ENCODE assay signal across 8 mouse cellular contexts in the genomic region with DNA sequence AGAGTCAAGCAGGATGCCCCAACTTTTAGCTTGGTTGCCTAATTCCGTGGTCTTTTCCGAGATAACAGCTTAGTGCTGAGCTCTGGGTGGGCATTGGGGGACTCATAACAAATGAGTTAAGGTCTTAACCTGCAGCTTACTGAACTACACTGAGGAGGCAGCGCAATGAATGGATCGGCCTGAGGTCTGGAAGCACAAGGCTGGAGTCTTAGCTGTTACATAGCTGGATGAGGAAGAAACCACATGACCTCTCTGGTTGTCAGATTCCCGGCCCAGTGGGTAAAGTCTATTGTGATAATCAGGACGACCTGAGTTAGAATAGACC. TPM values are rescaled to one million over a fixed set of nuclear protein-coding genes. Genes with fewer than 3 reads are reported as not detected.
DNase-seq lines count a peak whose midpoint lies in the region; ATAC-seq and TF ChIP-seq lines count a peak whose summit lies in the region.

No protein-coding gene starts in this region.

- peak overlapping the region; percentile 71; the same call in 1 of the 2 replicates for H3K9ac ChIP-seq in kidney, postnatal 0 days (ENCODE audit: low read depth, low read length)
- peak overlapping the region; percentile 75 for H3K9ac ChIP-seq in embryonic facial prominence, embryonic 11.5 days (replicated peaks; ENCODE audit: low read length)
- H3K9ac ChIP-seq in hindbrain, postnatal 0 days (replicated peaks; ENCODE audit: low read length) = peak overlapping the region; percentile 58

- TF ChIP-seq CTCF in kidney, postnatal 0 days (IDR thresholded peaks at IDR 0.05; ENCODE audit: low read depth) = no peak
- no peak for TF ChIP-seq CTCF in hindbrain, postnatal 0 days (IDR thresholded peaks at IDR 0.05; ENCODE audit: low read depth)

- H3K4me2 ChIP-seq in kidney, postnatal 0 days (ENCODE audit: low read length) = peak overlapping the region; percentile 75
- H3K4me2 ChIP-seq in embryonic facial prominence, embryonic 11.5 days (ENCODE audit: low read depth, low read length) = peak overlapping the region; percentile 99
- H3K4me2 ChIP-seq in hindbrain, postnatal 0 days (ENCODE audit: low read depth, low read length) = peak overlapping the region; percentile 78
- peak overlapping the region; percentile 73 for H3K4me2 ChIP-seq in myocyte (ENCODE audit: low read depth)

- no peaks in the 10 kb centered on the region for H3K27me3 ChIP-seq in kidney, postnatal 0 days (ENCODE audit: insufficient read depth, low read length)
- H3K27me3 ChIP-seq in embryonic facial prominence, embryonic 11.5 days (ENCODE audit: control insufficient read depth, insufficient read depth, low read length) = peaks cover 8% of the 10 kb centered on the region
- no peaks in the 10 kb centered on the region for H3K27me3 ChIP-seq in hindbrain, postnatal 0 days (ENCODE audit: insufficient read depth, low read length)
- H3K27me3 ChIP-seq in myocyte (ENCODE audit: control insufficient read depth, insufficient read depth, insufficient read length) = no peaks in the 10 kb centered on the region

- peak overlapping the region; percentile 81; the same call in 1 of the 2 replicates for H3K27ac ChIP-seq in kidney, postnatal 0 days
- H3K27ac ChIP-seq in embryonic facial prominence, embryonic 11.5 days (replicated peaks; ENCODE audit: low read depth, low read length) = no peak overlapping the region
- H3K27ac ChIP-seq in hindbrain, postnatal 0 days = 0 out of 2 replicates have a peak overlapping the region, but pooled peaks have one; percentile 78

- H3ac ChIP-seq in myocyte (ENCODE audit: control insufficient read depth, insufficient read length) = peak overlapping the region; percentile 14

- 26% methylated on average over 6 of the region's 6 CpGs for WGBS in kidney, postnatal 0 days
- WGBS in embryonic facial prominence, embryonic 11.5 days = 7% methylated on average over 6 of the region's 6 CpGs
- WGBS in hindbrain, postnatal 0 days = 14% methylated on average over 6 of the region's 6 CpGs

- no peak for TF ChIP-seq POLR2A in myocyte (IDR thresholded peaks at IDR 0.05; ENCODE audit: insufficient read length, low read depth)

- DNase-seq in kidney, postnatal 0 days (ENCODE audit: low spot score) = no peak
- DNase-seq in kidney, adult 18-20 months = no peak
- peak; percentile 21 for DNase-seq in embryonic facial prominence, embryonic 11.5 days (ENCODE audit: low spot score)
- DNase-seq in hindbrain, postnatal 0 days (ENCODE audit: low spot score) = peak; percentile 10
- DNase-seq in adipocyte (ENCODE audit: low spot score) = no peak
- no peak for DNase-seq in adrenal gland, adult 18-20 months (ENCODE audit: low spot score in 2 of 2)
- DNase-seq in adrenal gland, adult 8-10 months = no peak

- ATAC-seq in kidney, postnatal 0 days (replicated peaks; ENCODE audit: low FRiP score, low read depth) = no peak
- no peak for ATAC-seq in embryonic facial prominence, embryonic 11.5 days (replicated peaks; ENCODE audit: insufficient number of reproducible peaks, low FRiP score, low TSS enrichment, low read depth)
- ATAC-seq in hindbrain, postnatal 0 days = no peak

- H3K36me3 ChIP-seq in kidney, postnatal 0 days (ENCODE audit: insufficient read depth, low read length) = no peaks in the 10 kb centered on the region
- H3K36me3 ChIP-seq in embryonic facial prominence, embryonic 11.5 days (replicated peaks; ENCODE audit: control insufficient read depth, insufficient read depth, low read depth, low read length) = no peaks in the 10 kb centered on the region
- H3K36me3 ChIP-seq in hindbrain, postnatal 0 days (ENCODE audit: insufficient read depth, low read length) = no peaks in the 10 kb centered on the region
- H3K36me3 ChIP-seq in myocyte (ENCODE audit: control insufficient read depth, insufficient read depth) = no peaks in the 10 kb centered on the region

- H3K4me3 ChIP-seq in kidney, postnatal 0 days (replicated peaks; ENCODE audit: low read depth, low read length) = peak overlapping the region; percentile 56
- peak overlapping the region; percentile 70 for H3K4me3 ChIP-seq in embryonic facial prominence, embryonic 11.5 days (ENCODE audit: low read depth, low read length)
- peak overlapping the region; percentile 65 for H3K4me3 ChIP-seq in hindbrain, postnatal 0 days (ENCODE audit: low read length)
- H3K4me3 ChIP-seq in myocyte = peak overlapping the region; percentile 35

- H3K79me2 ChIP-seq in myocyte (ENCODE audit: control insufficient read depth, insufficient read depth) = no peaks in the 10 kb centered on the region

- H3K9me3 ChIP-seq in kidney, postnatal 0 days (replicated peaks; ENCODE audit: low read length) = no peaks in the 10 kb centered on the region
- no peaks in the 10 kb centered on the region for H3K9me3 ChIP-seq in embryonic facial prominence, embryonic 11.5 days (replicated peaks; ENCODE audit: control insufficient read depth, low read length)
- no peaks in the 10 kb centered on the region for H3K9me3 ChIP-seq in hindbrain, postnatal 0 days (ENCODE audit: low read length)

- H3K4me1 ChIP-seq in kidney, postnatal 0 days (replicated peaks; ENCODE audit: insufficient read depth, low read length) = peaks cover 14% of the 10 kb centered on the region
- no peaks in the 10 kb centered on the region for H3K4me1 ChIP-seq in embryonic facial prominence, embryonic 11.5 days (ENCODE audit: control insufficient read depth, insufficient read depth, low read length)
- H3K4me1 ChIP-seq in hindbrain, postnatal 0 days (ENCODE audit: insufficient read depth, low read length) = 0 out of 2 replicates have a peak, but pooled peaks cover 4% of the 10 kb centered on the region

TF ChIP-seq in myocyte, 11 proteins besides CTCF, POLR2A, EP300 and RAD21:
- TF ChIP-seq TCF3 (IDR thresholded peaks at IDR 0.05; ENCODE audit: insufficient read length, low read depth) (no peak), POLR2AphosphoS2 (IDR thresholded peaks at IDR 0.05; ENCODE audit: insufficient read length, low read depth) (no peak), MAX (IDR thresholded peaks at IDR 0.05; ENCODE audit: low read depth) (no peak), MYOD1 (IDR thresholded peaks at IDR 0.05; ENCODE audit: control insufficient read depth in 1 of 3, insufficient read length in 2 of 3, low read depth in 2 of 3) (no peak), MYOG (IDR thresholded peaks at IDR 0.05; ENCODE audit: control insufficient read depth in 1 of 3, insufficient read depth in 1 of 3, insufficient read length in 2 of 3, low read depth in 2 of 3) (no peak)
TF ChIP-seq in myocyte: peak in this region for 0.

RNA-seq across cellular contexts. Expression of gene 6030445D17Rik, which starts 0.3 kb away (rescaled TPM):
- polyA plus RNA-seq in kidney, postnatal 0 days (2015; fragmentation: Nextera tagmentation; extraction: Ambion mirVana) = 0.55 and 0.68 TPM in 2 replicates
- 0.15 and 0.20 TPM in 2 replicates for polyA plus RNA-seq in embryonic facial prominence, embryonic 11.5 days (2014; fragmentation: Nextera tagmentation; extraction: Ambion mirVana)
- total RNA-seq in hindbrain, postnatal 0 days (2014; rRNA removed) = 0.29 and 1.0 TPM in 2 replicates
- 0.16 and 0.37 TPM in 2 replicates for polyA plus RNA-seq in hindbrain, postnatal 0 days (2015; fragmentation: Nextera tagmentation; extraction: Ambion mirVana)
- 0.46 TPM for polyA plus RNA-seq in myocyte (2012; fragmentation: generic; extraction: Trizol)
- total RNA-seq in adrenal gland, adult 18-20 months (2021) = under 1 TPM; 0.45 to 0.46 TPM
- under 1 TPM; 0.31 to 0.92 (median 0.50) TPM for total RNA-seq in adrenal gland, adult 8-10 months (2022)

RNA-seq across cellular contexts. Expression of gene Luzp1, which starts 7.8 kb away (rescaled TPM):
- 111 and 114 TPM in 2 replicates for polyA plus RNA-seq in kidney, postnatal 0 days (2015; fragmentation: Nextera tagmentation; extraction: Ambion mirVana)
- polyA plus RNA-seq in embryonic facial prominence, embryonic 11.5 days (2014; fragmentation: Nextera tagmentation; extraction: Ambion mirVana) = 116 and 119 TPM in 2 replicates
- 15.6 and 18.3 TPM in 2 replicates for total RNA-seq in hindbrain, postnatal 0 days (2014; rRNA removed)
- polyA plus RNA-seq in hindbrain, postnatal 0 days (2015; fragmentation: Nextera tagmentation; extraction: Ambion mirVana) = 71.4 and 76.4 TPM in 2 replicates
- 12.5 TPM for polyA plus RNA-seq in myocyte (2012; fragmentation: generic; extraction: Trizol)
- total RNA-seq in adrenal gland, adult 18-20 months (2021) = 10 to 100 TPM; 32.0 to 41.5 TPM
- 10 to 100 TPM; 26.4 to 46.4 (median 40.1) TPM for total RNA-seq in adrenal gland, adult 8-10 months (2022)

RNA-seq across cellular contexts. Expression of gene Htr1d, which starts 38.4 kb away (rescaled TPM):
- polyA plus RNA-seq in kidney, postnatal 0 days (2015; fragmentation: Nextera tagmentation; extraction: Ambion mirVana) = 0.25 and 0.56 TPM in 2 replicates
- 0.11 and 0.47 TPM in 2 replicates for polyA plus RNA-seq in embryonic facial prominence, embryonic 11.5 days (2014; fragmentation: Nextera tagmentation; extraction: Ambion mirVana)
- total RNA-seq in hindbrain, postnatal 0 days (2014; rRNA removed) = 2.7 and 3.7 TPM in 2 replicates
- 3.6 and 4.0 TPM in 2 replicates for polyA plus RNA-seq in hindbrain, postnatal 0 days (2015; fragmentation: Nextera tagmentation; extraction: Ambion mirVana)
- 0.11 TPM for polyA plus RNA-seq in myocyte (2012; fragmentation: generic; extraction: Trizol)
- under 1 TPM in 1 of 2 experiments, not detected in 1; 0.35 TPM for total RNA-seq in adrenal gland, adult 18-20 months (2021)
- total RNA-seq in adrenal gland, adult 8-10 months (2022) = under 1 TPM in 1 of 4 experiments, not detected in 3; 0.19 TPM

Comparison
In these comparisons a context has a peak if more than half of its experiments do, and no peak if none do; other contexts are left out.
1. DNase-seq: peak in embryonic facial prominence, embryonic 11.5 days (single experiment) and hindbrain, postnatal 0 days (single experiment); none in kidney, postnatal 0 days (single experiment), kidney, adult 18-20 months (single experiment), adipocyte (single experiment), adrenal gland, adult 18-20 months (0 of 2) and adrenal gland, adult 8-10 months (single experiment).
2. Peak in every context shown above with its lines, with median percentiles within 50 percentile points of each other: H3K4me2 ChIP-seq, H3K4me3 ChIP-seq and H3K9ac ChIP-seq.